Mouse (Mus musculus) kidney, adult 18-20 months (tissue): ENCODE measurements around the gene Susd3.

Experiments used
- DNase-seq: peaks from one replicate; pipeline ENCODE4 v3.0.0; 2021

Gene Susd3

GRCm38 (mm10) chr13:49246011-49246410 lies 2.5 kb downstream of the Susd3 start:
- DNase-seq, result peak; percentile 69

GRCm38 (mm10) chr13:49245251-49245650 lies 3.3 kb downstream of the Susd3 start:
- peak; percentile 77 for DNase-seq

- no peak for DNase-seq
These were observed 5.0 kb downstream of the Susd3 start for GRCm38 (mm10) chr13:49243492-49243891.

GRCm38 (mm10) chr13:49242321-49243065 lies 6.0 kb downstream of the Susd3 start:
- no peak for DNase-seq

GRCm38 (mm10) chr13:49238737-49239136 lies 9.8 kb downstream of the Susd3 start:
- DNase-seq, result no peak

GRCm38 (mm10) chr13:49237617-49238016 lies 10.9 kb downstream of the Susd3 start:
- DNase-seq, result no peak

GRCm38 (mm10) chr13:49234711-49235110 lies 13.8 kb downstream of the Susd3 start:
- DNase-seq, result no peak

- peak; percentile 63 for DNase-seq
These were observed 14.5 kb downstream of the Susd3 start for GRCm38 (mm10) chr13:49233792-49234572.

- DNase-seq, result no peak
These were observed 22.9 kb downstream of the Susd3 start for GRCm38 (mm10) chr13:49225633-49226032.

GRCm38 (mm10) chr13:49225159-49225558 lies 23.3 kb downstream of the Susd3 start:
- no peak for DNase-seq

GRCm38 (mm10) chr13:49224729-49225128 lies 23.8 kb downstream of the Susd3 start:
- no peak for DNase-seq

GRCm38 (mm10) chr13:49224314-49224713 lies 24.2 kb downstream of the Susd3 start:
- peak; percentile 61 for DNase-seq

- DNase-seq, result no peak
These were observed 27.6 kb downstream of the Susd3 start for GRCm38 (mm10) chr13:49220912-49221311.

- DNase-seq, result no peak
These were observed 29.1 kb downstream of the Susd3 start for GRCm38 (mm10) chr13:49219367-49219766.

- DNase-seq, result no peak
These were observed 29.9 kb downstream of the Susd3 start for GRCm38 (mm10) chr13:49218651-49219050.

- DNase-seq, result no peak
These were observed 31.5 kb downstream of the Susd3 start for GRCm38 (mm10) chr13:49216808-49217561.

GRCm38 (mm10) chr13:49216220-49216552 lies 32.3 kb downstream of the Susd3 start:
- DNase-seq, result no peak

- peak; percentile 97 for DNase-seq
These were observed 32.8 kb downstream of the Susd3 start, which contains the start of gene Card19 for GRCm38 (mm10) chr13:49215504-49216219. Gene Card19, minus strand, starts transcription at chr13:49216037.

GRCm38 (mm10) chr13:49215128-49215503 lies 33.4 kb downstream of the Susd3 start:
- no peak for DNase-seq

GRCm38 (mm10) chr13:49214454-49214853 lies 34.1 kb downstream of the Susd3 start:
- no peak for DNase-seq

GRCm38 (mm10) chr13:49213531-49213932 lies 35.0 kb downstream of the Susd3 start:
- DNase-seq, result no peak

GRCm38 (mm10) chr13:49212711-49213500 lies 35.6 kb downstream of the Susd3 start:
- no peak for DNase-seq
